Mouse (Mus musculus) gastrocnemius, postnatal 10 days (tissue): ENCODE measurements around the gene Hnf1b. TPM values are rescaled to one million over a fixed set of nuclear protein-coding genes. Genes with fewer than 3 reads are reported as not detected.

Experiments
- DNase-seq: peaks from one replicate; pipeline ENCODE4 v3.0.0; 2021; ENCODE audit warnings: mixed read lengths
- long read RNA-seq, 2 experiments: library from polyadenylated mRNA; stranded (forward); transcript quantifications; one replicate each; pipeline ENCODE4 v2.0.0; 2021
- total RNA-seq, 2 experiments: library from RNA; stranded (reverse); gene quantifications; 2 replicates each; pipeline ENCODE4 v1.2.3; 2021

The Hnf1b gene
- not detected for total RNA-seq
- long read RNA-seq, experiment 1: 0 reads
- long read RNA-seq, experiment 2: 0 reads

- DNase-seq: no peak
These were observed at the start of gene Hnf1b for GRCm38 (mm10) chr11:83849529-83850335. Gene Hnf1b (plus strand): TSS chr11:83850063.

- DNase-seq: no peak
These were observed 47.7 kb upstream of the Hnf1b start for GRCm38 (mm10) chr11:83802166-83802565.

GRCm38 (mm10) chr11:83802581-83802980 lies 47.3 kb upstream of the Hnf1b start:
- no peak for DNase-seq

- no peak for DNase-seq
These were observed 39.4 kb upstream of the Hnf1b start for GRCm38 (mm10) chr11:83810441-83810840.

- DNase-seq: no peak
These were observed 34.7 kb upstream of the Hnf1b start for GRCm38 (mm10) chr11:83815191-83815590.

GRCm38 (mm10) chr11:83815628-83816027 lies 34.2 kb upstream of the Hnf1b start:
- peak; percentile 57 for DNase-seq

- no peak for DNase-seq
These were observed 32.8 kb upstream of the Hnf1b start for GRCm38 (mm10) chr11:83817048-83817447.

- DNase-seq: no peak
These were observed 31.9 kb upstream of the Hnf1b start for GRCm38 (mm10) chr11:83817994-83818393.

- no peak for DNase-seq
These were observed 31.2 kb upstream of the Hnf1b start for GRCm38 (mm10) chr11:83818591-83819127.

GRCm38 (mm10) chr11:83819806-83820483 lies 29.9 kb upstream of the Hnf1b start:
- no peak for DNase-seq

GRCm38 (mm10) chr11:83826142-83826541 lies 23.7 kb upstream of the Hnf1b start:
- DNase-seq: no peak

- no peak for DNase-seq
These were observed 21.2 kb upstream of the Hnf1b start for GRCm38 (mm10) chr11:83828553-83829142.

- peak; percentile 33 for DNase-seq
These were observed 17.5 kb upstream of the Hnf1b start for GRCm38 (mm10) chr11:83832389-83832788.

GRCm38 (mm10) chr11:83833517-83833916 lies 16.3 kb upstream of the Hnf1b start:
- no peak for DNase-seq

GRCm38 (mm10) chr11:83833959-83834496 lies 15.8 kb upstream of the Hnf1b start:
- DNase-seq: no peak

GRCm38 (mm10) chr11:83839451-83839850 lies 10.4 kb upstream of the Hnf1b start:
- DNase-seq: no peak

GRCm38 (mm10) chr11:83843534-83843933 lies 6.3 kb upstream of the Hnf1b start:
- DNase-seq: no peak

GRCm38 (mm10) chr11:83850586-83851272 lies 866 bp downstream of the Hnf1b start:
- no peak for DNase-seq

- no peak for DNase-seq
These were observed 1.6 kb downstream of the Hnf1b start for GRCm38 (mm10) chr11:83851273-83852015.

- no peak for DNase-seq
These were observed 2.1 kb downstream of the Hnf1b start for GRCm38 (mm10) chr11:83852016-83852355.

- DNase-seq: no peak
These were observed 2.8 kb downstream of the Hnf1b start for GRCm38 (mm10) chr11:83852501-83853211.
